Mouse (Mus musculus): ENCODE data around the gene Vwde. TPM values are rescaled to one million over a fixed set of nuclear protein-coding genes. Genes with fewer than 3 reads are reported as not detected.

Gene Vwde
- not detected in 2 replicates for polyA plus RNA-seq (2012; rRNA removed)

- H3K27ac ChIP-seq (ENCODE audit: insufficient read depth, low read length), result no peak within 1 kb of the TSS
- H3K4me3 ChIP-seq (ENCODE audit: insufficient read depth, low read length), result no peak within 1 kb of the TSS
- no peaks in the 10 kb centered on the region for H3K4me1 ChIP-seq (ENCODE audit: control insufficient read depth, insufficient read depth, low read length)
- no peak for TF ChIP-seq POLR2A (IDR thresholded peaks at IDR 0.05; ENCODE audit: extremely low read depth, insufficient read depth, low read length)
- TF ChIP-seq CTCF (IDR thresholded peaks at IDR 0.05; ENCODE audit: extremely low read depth, insufficient read depth, low read length), result no peak
Observed at GRCm38 (mm10) chr6:13224596-13225227, at the start of gene Vwde. Gene Vwde (minus strand): TSS chr6:13224965.

- Histone ChIP-seq H3K27ac (ENCODE audit: insufficient read depth, low read length) (no peak overlapping the region), H3K4me1 (ENCODE audit: control insufficient read depth, insufficient read depth, low read length) (no peaks in the 10 kb centered on the region), H3K4me3 (ENCODE audit: insufficient read depth, low read length) (no peak overlapping the region)
- no peak for TF ChIP-seq CTCF (IDR thresholded peaks at IDR 0.05; ENCODE audit: extremely low read depth, insufficient read depth, low read length)
- no peak for TF ChIP-seq POLR2A (IDR thresholded peaks at IDR 0.05; ENCODE audit: extremely low read depth, insufficient read depth, low read length)
Observed at GRCm38 (mm10) chr6:13255341-13255740, 30.6 kb upstream of the Vwde start.

- Histone ChIP-seq H3K27ac (ENCODE audit: insufficient read depth, low read length) (no peak overlapping the region), H3K4me1 (ENCODE audit: control insufficient read depth, insufficient read depth, low read length) (no peaks in the 10 kb centered on the region)
- TF ChIP-seq POLR2A (IDR thresholded peaks at IDR 0.05; ENCODE audit: extremely low read depth, insufficient read depth, low read length), result no peak
- no peak for TF ChIP-seq CTCF (IDR thresholded peaks at IDR 0.05; ENCODE audit: extremely low read depth, insufficient read depth, low read length)
Observed at GRCm38 (mm10) chr6:13248317-13248969, 23.7 kb upstream of the Vwde start.

GRCm38 (mm10) chr6:13206157-13206556 lies 18.6 kb downstream of the Vwde start:
- Histone ChIP-seq H3K27ac (ENCODE audit: insufficient read depth, low read length) (no peak overlapping the region), H3K4me1 (ENCODE audit: control insufficient read depth, insufficient read depth, low read length) (no peaks in the 10 kb centered on the region), H3K4me3 (ENCODE audit: insufficient read depth, low read length) (no peak overlapping the region)
- no peak for TF ChIP-seq POLR2A (IDR thresholded peaks at IDR 0.05; ENCODE audit: extremely low read depth, insufficient read depth, low read length)
- no peak for TF ChIP-seq CTCF (IDR thresholded peaks at IDR 0.05; ENCODE audit: extremely low read depth, insufficient read depth, low read length)

More at GRCm38 (mm10) chr6:13248317-13248969, 23.7 kb upstream of the Vwde start:
- no peak overlapping the region for H3K4me3 ChIP-seq (ENCODE audit: insufficient read depth, low read length)

GRCm38 (mm10) chr6:13197486-13197885 lies 27.3 kb downstream of the Vwde start:
- no peak for TF ChIP-seq POLR2A (IDR thresholded peaks at IDR 0.05; ENCODE audit: extremely low read depth, insufficient read depth, low read length)
- TF ChIP-seq CTCF (IDR thresholded peaks at IDR 0.05; ENCODE audit: extremely low read depth, insufficient read depth, low read length), result no peak
- Histone ChIP-seq H3K4me1 (ENCODE audit: control insufficient read depth, insufficient read depth, low read length) (no peaks in the 10 kb centered on the region), H3K4me3 (ENCODE audit: insufficient read depth, low read length) (no peak overlapping the region), H3K27ac (ENCODE audit: insufficient read depth, low read length) (no peak overlapping the region)

GRCm38 (mm10) chr6:13186836-13187235 lies 37.9 kb downstream of the Vwde start:
- no peak overlapping the region for H3K4me3 ChIP-seq (ENCODE audit: insufficient read depth, low read length)
- H3K27ac ChIP-seq (ENCODE audit: insufficient read depth, low read length), result no peak overlapping the region
- H3K4me1 ChIP-seq (ENCODE audit: control insufficient read depth, insufficient read depth, low read length), result no peaks in the 10 kb centered on the region
- TF ChIP-seq POLR2A (IDR thresholded peaks at IDR 0.05; ENCODE audit: extremely low read depth, insufficient read depth, low read length) (no peak), CTCF (IDR thresholded peaks at IDR 0.05; ENCODE audit: extremely low read depth, insufficient read depth, low read length) (no peak)

- TF ChIP-seq POLR2A (IDR thresholded peaks at IDR 0.05; ENCODE audit: extremely low read depth, insufficient read depth, low read length), result no peak
- no peak for TF ChIP-seq CTCF (IDR thresholded peaks at IDR 0.05; ENCODE audit: extremely low read depth, insufficient read depth, low read length)
- H3K4me1 ChIP-seq (ENCODE audit: control insufficient read depth, insufficient read depth, low read length), result no peaks in the 10 kb centered on the region
- H3K4me3 ChIP-seq (ENCODE audit: insufficient read depth, low read length), result no peak overlapping the region
- H3K27ac ChIP-seq (ENCODE audit: insufficient read depth, low read length), result no peak overlapping the region
Observed at GRCm38 (mm10) chr6:13180061-13180460, 44.7 kb downstream of the Vwde start.

GRCm38 (mm10) chr6:13169459-13170150 lies 55.2 kb downstream of the Vwde start:
- TF ChIP-seq POLR2A (IDR thresholded peaks at IDR 0.05; ENCODE audit: extremely low read depth, insufficient read depth, low read length) (no peak), CTCF (IDR thresholded peaks at IDR 0.05; ENCODE audit: extremely low read depth, insufficient read depth, low read length) (no peak)
- Histone ChIP-seq H3K4me3 (ENCODE audit: insufficient read depth, low read length) (no peak overlapping the region), H3K27ac (ENCODE audit: insufficient read depth, low read length) (no peak overlapping the region), H3K4me1 (ENCODE audit: control insufficient read depth, insufficient read depth, low read length) (no peaks in the 10 kb centered on the region)

- TF ChIP-seq CTCF (IDR thresholded peaks at IDR 0.05; ENCODE audit: extremely low read depth, insufficient read depth, low read length) (no peak), POLR2A (IDR thresholded peaks at IDR 0.05; ENCODE audit: extremely low read depth, insufficient read depth, low read length) (no peak)
- Histone ChIP-seq H3K4me3 (ENCODE audit: insufficient read depth, low read length) (no peak overlapping the region), H3K27ac (ENCODE audit: insufficient read depth, low read length) (no peak overlapping the region), H3K4me1 (ENCODE audit: control insufficient read depth, insufficient read depth, low read length) (no peaks in the 10 kb centered on the region)
Observed at GRCm38 (mm10) chr6:13166240-13166937, 58.4 kb downstream of the Vwde start.

Measured in cortical plate, adult 2 months (tissue).